Mouse (Mus musculus) cerebellum, adult 9-10 months (tissue): ENCODE measurements around the gene Rlbp1.
A peak's percentile ranks its signal among the peaks of the same experiment; 100 is the strongest.

Source experiments
- DNase-seq: peaks from one replicate; pipeline ENCODE4 v3.0.0; 2022

The Rlbp1 gene

DNA sequence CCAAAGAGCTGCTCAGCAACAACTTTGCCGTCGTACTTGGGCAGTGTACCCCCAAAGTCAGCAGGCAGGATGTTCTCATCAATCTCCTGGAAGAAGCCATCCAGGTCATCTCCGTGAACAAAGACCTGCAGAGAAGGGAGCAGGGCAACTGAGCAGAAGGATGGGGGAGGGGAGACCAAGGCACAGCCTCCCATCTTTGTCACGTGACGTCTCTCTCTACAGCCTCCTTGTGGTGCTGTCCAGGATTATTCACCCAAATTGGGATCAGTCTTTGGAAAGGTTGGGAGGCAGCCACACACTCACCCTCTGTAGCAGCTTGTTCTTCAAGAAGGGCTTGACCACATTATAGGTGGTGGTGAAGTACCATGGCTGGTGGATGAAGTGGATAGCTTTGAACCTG lies 11.3 kb downstream of the Rlbp1 start:
- DNase-seq, result no peak

DNA sequence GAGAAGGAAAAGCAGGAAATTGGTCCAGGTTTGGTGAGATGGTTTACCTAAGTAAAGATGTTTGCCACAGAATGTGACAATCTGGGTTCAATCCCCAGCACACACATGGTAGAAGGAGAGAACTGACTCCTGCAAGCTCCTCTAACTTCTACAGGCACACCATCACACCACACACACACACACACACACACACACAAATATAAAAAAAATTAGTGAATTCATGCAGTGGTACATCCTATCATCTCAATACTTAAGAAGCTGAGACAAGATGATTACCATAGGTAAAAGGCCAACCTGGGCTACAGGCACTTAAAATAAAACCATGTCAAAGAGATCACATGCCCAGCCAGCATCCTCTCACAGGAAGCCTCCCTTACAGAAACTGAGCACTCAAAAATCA lies 12.8 kb downstream of the Rlbp1 start:
- DNase-seq, result no peak

DNA sequence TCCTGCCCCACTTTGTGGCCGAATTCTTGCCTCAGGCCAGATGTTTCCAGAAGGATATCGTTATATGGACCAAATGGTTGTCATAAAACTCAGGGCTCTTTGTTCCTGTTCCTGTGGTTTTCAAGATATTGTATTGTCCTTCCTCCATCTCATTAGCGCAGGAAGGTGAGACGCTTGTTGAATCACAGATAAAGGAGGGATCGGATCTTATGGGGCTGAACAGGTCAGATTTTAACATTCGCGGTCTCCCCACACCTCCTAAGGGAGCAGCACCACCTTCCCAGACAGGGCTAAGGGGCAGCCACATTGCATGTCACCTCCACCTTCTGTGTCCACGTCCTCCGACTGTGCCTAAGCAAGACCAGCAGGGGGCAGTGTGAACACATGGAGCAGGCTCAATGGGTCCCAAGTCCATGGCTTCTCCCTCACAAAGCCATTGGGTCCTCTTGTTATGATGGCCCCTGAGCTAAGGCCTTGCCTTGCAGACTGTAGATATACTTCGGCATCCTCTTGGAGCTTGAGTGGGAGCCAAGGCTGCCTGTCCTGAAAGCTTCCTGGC lies 15.4 kb downstream of the Rlbp1 start:
- DNase-seq, result peak; percentile 49

DNA sequence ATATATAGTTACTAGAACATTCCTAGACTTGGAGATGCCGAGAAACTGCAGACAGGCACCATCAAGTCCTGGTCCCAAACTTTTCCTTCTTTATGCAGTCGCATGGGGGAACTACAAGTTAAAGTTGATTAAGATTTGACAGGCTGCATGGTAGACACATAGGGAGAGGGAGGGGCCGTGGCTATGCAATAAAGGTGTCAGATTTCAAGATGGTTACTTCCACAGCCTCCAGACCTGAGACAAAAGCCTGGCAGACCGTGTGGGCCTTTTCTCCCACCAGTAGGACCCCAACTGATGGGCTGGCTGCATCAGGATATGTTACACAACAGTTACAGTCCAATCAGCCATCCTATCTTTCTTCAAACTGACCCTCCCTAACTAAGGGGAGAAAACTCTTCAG lies 17.4 kb downstream of the Rlbp1 start:
- no peak for DNase-seq

DNA sequence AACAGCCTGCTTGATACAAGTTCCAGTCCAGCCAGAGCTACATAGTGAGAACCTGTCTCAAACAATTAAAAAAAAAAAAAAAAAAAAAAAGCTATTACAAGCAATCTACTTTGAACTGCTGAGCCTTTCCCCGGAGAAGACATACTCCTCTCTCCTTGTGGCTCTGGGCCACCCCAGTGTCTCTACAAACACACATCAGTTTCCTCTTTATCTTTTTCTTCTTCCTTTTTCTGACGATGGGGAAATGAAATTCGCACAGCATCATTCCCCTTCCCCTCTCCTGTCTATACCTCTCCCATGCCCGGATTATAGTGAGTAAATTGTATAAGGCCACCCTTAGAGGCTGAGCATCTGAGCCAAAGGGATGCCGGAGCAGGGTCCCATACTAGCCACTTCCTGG lies 18.2 kb downstream of the Rlbp1 start:
- DNase-seq, result no peak

DNA sequence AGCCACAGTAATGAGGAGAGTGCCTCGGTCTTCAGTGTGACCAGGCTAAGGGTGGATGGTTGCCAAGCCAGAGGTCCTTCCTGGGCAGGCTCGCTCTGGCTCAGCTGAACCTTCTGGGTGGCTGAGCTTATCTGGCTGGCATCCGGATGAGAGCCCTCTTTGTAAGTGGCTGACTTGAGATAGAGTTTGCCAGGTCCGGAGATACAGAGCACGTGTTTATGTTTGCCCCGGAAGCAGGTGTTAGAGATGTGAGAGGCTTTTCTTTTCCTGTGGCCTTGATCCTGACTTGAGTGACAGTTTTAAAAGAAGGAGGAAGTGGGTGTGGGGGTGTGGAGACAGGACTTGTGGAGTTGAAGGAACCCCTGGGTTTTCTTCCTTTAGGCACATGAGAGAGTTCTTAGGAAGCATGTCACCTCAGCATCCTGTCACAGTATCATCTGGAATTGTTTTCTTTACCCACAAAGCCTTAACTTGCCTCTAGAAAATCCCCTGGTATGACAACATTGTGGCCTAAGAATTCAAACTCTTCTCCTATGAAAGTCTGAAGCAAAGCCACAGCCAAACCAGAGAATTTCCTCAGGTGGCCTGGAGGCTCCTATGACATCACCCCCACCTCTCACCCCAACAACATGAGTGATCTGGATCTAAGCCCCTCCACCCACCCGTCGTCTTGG lies 23.3 kb downstream of the Rlbp1 start:
- DNase-seq, result no peak

DNA sequence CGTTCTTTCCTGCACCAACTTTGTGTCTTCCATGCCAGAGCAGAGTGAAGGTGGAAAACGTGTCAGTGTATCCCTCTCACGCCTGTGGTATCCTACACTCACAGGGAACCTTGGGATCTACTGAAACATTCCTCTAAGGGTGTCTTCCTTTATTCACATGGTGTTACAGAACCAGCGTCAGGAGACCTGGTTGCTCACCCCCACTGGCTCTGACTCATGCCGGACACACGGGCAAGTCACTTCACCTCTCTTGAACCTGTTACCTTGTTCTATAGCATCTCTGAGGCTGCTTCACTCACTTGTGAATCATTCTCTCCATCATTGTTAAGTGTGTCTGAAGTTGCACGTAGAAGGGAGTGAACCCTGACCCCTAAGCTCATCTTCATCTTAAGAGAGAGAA lies 24.0 kb downstream of the Rlbp1 start:
- DNase-seq, result no peak

DNA sequence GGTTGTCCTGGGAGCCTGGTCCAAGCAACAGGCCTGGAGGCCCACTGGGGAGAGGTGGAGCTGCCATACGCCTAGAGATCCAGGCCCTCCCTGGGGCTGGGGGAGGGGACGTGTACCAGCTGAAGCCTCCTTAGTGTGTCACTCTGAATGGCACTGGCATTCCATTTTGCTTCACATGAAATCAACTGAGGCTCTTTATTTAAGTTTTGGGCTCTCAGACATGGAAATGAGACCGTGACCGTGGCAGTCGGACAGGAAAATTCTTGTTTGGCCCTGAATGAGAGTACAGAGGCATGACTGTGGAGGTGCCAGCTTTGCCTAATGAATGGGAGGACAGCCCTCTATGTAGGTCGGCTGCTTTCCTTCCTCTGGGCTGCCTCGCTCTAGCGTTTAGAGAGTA lies 24.6 kb downstream of the Rlbp1 start:
- DNase-seq, result no peak

DNA sequence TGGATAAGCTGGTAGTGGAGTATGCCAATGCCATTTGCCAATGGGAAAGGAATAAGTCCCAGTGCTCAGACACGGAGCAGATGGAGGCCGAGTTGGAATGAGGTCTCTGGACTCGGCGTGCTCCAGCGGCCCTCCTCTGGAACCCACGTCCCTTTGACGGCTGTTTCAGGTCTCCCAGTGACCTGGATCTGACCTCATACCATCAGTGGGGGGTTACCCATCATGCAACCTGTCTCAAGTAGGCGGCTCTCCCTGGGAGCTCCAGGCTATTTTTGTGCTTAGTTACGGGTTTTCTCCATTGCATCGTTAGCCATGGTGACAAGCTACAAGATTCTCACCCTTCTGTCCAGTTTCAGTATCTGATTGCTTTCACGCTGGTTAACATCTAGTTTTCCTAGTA lies 26.8 kb downstream of the Rlbp1 start:
- no peak for DNase-seq

DNA sequence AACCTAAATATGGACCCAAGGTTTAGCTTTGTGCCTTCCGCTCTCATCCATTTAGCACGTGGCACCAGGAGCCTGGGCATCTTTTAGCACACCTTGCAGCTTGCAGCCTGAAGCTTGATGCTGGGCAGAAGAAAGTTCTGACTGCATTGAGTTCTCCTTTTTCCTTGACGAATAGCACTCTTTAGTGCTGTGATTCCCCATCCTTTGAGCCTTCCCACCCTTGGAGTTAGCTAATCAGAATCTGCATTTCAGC lies 27.7 kb downstream of the Rlbp1 start:
- no peak for DNase-seq

DNA sequence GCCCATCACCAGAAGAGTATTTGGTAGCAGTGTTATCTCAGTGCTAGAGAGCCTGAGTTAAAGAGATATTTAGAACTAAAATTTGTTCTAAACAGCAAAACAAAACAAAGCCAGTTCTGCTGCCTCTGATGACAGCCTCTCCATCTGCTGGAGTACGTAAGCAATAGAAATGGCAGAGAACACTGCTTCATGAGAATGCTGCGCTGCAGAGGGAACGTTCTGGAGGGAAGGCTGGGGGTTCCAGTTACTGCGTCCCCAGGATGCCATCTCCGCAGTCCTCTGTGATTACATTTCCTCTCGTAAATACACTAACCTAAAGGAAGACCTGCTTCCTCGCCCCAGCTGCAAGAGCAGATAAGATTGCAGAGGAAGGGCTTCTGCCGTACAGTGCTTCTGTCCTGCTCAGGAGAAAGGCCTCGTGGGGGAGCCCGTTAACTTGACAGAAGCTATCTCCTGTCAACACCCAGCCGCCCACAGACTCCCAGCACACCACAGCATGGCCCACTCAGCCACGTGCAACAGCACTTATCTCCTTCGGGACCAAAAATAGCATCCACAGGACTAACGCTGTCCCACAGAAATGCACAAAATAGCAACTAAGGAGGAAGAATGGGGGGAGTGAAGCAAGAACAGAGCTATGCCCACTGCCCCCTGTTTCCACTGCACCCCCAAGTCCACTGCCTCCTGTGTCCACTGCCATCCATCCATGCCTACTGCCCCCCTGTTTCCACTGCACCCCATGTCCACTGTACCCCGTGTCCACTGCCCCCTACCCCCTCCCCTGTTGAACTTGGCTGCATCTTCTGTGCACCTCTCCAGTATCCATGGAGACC lies 28.3 kb downstream of the Rlbp1 start:
- DNase-seq, result no peak

DNA sequence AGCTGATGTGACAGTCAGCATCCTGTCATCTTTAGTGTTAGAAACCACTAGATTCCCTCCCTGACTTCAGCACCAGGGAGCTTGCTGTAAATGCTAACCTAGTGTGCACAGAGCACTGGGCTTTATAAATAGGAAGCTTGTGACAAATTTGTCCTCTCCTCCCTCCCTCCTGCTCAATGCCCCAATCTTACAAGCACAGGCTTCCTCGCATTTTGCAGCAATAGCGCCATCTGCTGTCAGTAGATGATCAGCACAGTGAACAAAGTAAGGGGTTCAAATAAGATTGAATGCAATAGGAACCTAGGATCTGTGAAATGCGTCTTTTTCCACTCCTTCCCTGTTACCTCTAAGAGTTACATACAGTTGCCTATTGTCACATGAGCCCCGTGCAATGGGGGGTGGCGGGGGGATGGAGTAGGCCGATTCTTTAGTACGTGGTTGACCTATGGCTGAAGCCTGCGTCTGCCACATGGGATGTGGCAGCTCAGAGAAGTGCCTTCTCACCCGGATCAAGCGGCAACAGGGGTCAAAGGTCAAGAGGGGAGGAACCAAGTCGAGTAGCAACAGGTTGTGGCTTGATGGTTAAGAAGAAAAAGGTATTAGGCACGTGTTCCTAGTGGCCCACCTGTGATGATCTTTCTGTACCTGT lies 37.0 kb downstream of the Rlbp1 start:
- peak; percentile 88 for DNase-seq

DNA sequence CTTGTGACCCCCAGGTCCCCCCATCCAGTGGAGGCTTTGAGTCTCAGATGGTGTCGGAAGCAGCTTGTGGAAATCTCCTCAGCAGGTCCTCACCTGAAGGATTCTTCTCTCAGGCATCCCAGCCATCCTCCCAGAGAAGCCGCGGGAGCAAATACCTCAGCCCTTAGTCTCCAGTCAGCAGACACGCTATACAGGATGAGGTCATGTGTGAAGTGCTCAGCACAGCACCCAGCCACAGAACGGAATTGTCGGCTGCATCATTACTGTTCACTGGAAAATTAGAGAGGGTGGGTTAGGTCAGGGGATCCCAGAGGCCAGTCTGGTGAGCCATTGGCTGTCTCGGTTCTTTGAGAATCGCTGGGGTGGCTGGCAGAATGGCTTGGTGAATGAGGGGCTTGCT lies 38.0 kb downstream of the Rlbp1 start:
- DNase-seq, result no peak

DNA sequence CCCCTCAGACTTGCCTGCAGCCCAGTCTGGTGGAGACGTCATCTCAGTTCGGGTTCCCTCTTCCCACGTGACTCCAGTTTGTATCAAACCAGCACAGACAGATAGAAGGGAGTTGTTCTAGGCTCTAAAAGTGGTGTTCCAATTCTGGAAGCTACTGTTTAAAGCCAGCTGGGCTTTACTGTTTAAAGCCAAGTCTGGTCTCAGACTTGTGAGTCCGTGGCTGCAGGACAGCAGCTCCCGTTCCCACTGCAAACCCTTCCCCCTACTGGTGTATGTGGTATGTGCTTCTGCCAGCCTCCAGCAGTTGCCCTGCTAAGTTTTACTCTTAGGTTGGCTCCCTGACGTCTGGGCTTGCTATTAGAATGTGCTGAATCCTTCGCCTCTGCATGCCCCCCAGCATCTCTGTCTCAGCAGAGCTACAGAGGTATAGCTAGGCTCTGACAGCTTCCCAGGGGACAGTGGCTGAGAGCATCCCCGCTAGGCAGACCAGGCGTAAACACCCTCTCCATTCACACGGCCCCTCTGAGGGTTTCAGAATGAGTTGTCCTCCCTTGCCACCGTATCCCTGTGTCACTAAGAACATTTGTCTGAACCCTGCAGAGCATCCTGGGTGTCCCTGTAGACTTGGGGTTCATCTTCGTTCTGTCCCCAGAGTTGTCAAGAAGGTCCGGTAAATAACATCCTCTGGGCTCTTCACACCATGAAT lies 39.6 kb downstream of the Rlbp1 start:
- DNase-seq, result no peak

DNA sequence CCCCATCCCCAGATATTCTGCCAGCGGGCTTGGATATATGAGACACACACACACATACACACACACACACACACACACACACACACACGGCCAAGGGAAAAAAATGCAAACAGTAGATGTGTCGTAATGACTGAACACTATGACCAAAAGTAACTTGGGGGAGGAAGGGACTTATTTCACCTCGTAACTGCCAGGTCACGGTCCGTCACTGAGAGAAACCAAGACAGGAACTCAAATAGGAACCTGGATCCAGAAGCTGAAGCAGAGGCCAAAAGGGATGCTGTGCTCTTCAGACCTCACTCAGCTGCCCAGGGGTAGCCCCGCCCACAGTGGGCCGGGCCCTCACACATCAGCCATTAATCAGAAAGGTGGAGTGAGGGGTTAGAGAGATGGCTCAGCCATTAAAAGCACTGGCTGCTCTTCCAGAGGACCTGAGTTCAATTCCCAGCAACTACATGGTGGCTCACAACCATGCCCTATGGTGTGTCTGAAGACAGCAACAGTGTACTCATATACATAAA lies 40.2 kb downstream of the Rlbp1 start:
- DNase-seq, result no peak

DNA sequence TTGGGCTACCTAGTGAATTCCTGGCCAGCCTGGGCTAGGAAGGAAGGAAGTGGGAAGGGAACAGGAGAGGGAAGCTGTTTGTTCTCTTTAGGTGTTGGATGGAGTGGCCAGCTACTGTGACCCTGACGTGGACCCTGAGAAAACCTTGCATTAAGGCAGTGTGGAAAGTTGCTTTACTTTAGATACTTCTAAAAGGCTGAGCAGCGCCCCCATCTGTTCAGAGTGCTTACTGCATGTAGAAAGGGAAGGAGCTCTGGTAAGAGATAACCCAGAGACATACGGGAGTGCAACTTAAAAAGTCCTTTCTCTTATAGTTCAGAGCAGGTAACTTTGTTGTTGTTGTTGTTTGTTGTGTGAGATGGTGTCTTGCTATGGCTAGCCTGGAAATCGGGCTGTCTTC lies 40.9 kb downstream of the Rlbp1 start:
- peak; percentile 52 for DNase-seq

DNA sequence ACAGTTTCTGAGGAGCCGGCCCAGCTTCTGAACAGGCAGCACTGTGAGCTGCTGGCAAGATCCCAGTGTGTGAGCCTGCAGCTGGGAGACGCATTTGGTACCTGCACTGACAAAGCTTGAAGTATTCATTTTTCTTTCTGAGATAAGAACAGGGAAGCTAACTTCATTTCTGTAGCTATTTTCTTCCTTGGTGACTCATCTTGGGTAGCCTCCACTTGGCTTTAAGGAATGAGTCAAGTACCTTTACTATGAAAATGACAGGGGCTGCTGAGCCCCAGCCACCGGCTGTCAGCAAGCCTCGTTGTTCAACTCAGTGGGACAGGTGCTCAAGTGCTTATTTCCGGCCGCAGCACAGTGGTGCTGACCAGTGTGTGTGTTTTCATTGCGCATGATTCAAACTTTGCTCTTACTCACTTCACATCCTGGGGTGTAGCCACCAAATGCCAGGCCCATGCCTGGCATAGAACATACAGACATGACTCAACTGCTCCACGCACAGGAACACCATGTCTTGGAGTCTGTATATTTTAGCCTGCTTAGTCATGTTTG lies 50.4 kb downstream of the Rlbp1 start:
- no peak for DNase-seq

DNA sequence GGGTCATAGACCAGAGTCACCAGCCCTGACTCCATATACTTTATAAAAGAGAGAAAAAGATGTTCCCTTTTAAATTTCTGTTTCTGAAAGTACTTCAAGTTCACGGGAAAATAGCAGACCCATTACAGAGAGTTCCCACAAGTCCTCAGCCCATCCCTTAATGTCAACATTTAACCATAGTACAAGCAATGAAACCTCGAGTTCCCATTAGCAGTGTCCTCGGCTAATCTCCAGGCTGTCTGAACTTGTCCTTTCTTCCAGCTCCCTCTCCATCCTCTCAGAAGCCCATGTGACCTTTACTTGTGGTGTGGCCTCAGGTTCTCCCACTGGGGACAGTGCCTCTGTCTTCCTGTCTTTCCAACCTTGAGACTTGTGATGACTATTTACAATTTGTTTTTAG lies 53.4 kb downstream of the Rlbp1 start:
- DNase-seq, result no peak

DNA sequence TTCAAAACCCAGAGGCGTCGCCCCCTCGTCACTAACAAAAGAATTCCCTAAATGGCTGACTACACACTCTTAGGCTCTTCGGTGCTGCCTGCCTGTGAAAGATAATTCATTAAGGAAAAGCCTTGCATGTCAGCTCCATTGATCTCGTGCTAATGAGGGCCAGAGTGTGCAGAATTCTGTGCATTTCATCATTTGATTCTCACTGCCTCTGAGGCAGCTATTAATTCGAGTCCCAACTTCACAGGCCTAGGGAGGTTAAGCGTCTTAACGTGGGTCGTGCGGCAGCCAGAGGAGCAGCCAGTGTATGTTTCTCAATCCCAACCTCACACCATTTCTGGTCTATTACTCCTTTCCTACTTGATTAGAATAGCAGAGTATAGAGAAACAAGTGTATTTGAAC lies 55.7 kb downstream of the Rlbp1 start:
- no peak for DNase-seq

DNA sequence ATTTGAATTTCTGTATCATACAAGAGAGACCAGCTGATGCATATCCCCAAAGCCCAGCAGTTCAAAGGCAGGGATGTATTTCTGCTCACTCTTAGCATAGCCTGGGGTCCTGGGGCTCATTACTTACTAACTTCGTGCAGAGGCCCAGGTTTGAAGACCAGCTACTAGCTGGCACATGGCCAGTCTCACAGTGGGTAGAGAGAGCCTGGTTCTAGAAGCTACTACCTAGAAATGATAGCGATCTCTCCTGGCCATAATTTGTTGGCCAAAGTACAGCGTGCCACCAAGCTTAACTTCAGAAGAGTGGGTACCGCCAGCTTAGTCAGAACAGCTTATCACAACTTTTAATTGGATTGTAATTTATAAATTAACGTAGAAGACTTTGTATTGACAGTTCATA lies 58.1 kb downstream of the Rlbp1 start:
- DNase-seq, result no peak
